Mouse (Mus musculus) erythroblast, embryonic 14.5 days (primary cell): Measurements from ENCODE around the gene Dbx2.

Experiments used
- GATA1 ChIP-seq: IDR thresholded peaks from 2 replicates; pipeline ENCODE4 v1.6.1; 2012; ENCODE audit warnings: low read length, inconsistent platforms, mixed read lengths
- TAL1 ChIP-seq: IDR thresholded peaks from 3 replicates; pipeline ENCODE4 v1.6.1; 2012; ENCODE audit warnings: low read length, inconsistent platforms, mixed read lengths

GRCm38 (mm10) chr15:95701573-95701972, 45.8 kb upstream of the Dbx2 start:
- TF ChIP-seq GATA1 (no peak), TAL1 (no peak)
